Mouse (Mus musculus): ENCODE data around the gene Pde4d. TPM values are rescaled to one million over a fixed set of nuclear protein-coding genes. Genes with fewer than 3 reads are reported as not detected.

Pde4d gene
- polyA plus RNA-seq, 1 experiment from 2014 or later: 14.8 TPM

GRCm38 (mm10) chr13:109500336-109500735, 1050.6 kb downstream of the Pde4d start:
- Histone ChIP-seq H3K4me2 (replicated peaks; ENCODE audit: low read depth, low read length) (no peak overlapping the region), H3K36me3 (ENCODE audit: control insufficient read depth, insufficient read depth, low read length) (no peaks in the 10 kb centered on the region), H3K27me3 (ENCODE audit: control insufficient read depth, insufficient read depth, low read length) (no peaks in the 10 kb centered on the region), H3K4me3 (ENCODE audit: low read length) (no peak overlapping the region), H3K9me3 (ENCODE audit: control insufficient read depth, low read length) (no peaks in the 10 kb centered on the region), H3K9ac (ENCODE audit: low read depth, low read length) (no peak overlapping the region), H3K4me1 (ENCODE audit: control insufficient read depth, insufficient read depth, low read length) (no peaks in the 10 kb centered on the region), H3K27ac (ENCODE audit: low read depth, low read length) (no peak overlapping the region)
- WGBS: 77% methylated on average over 9 of the region's 9 CpGs
- ATAC-seq (ENCODE audit: low FRiP score, low TSS enrichment): no peak

- ATAC-seq (ENCODE audit: low FRiP score, low TSS enrichment): no peak
- WGBS: 75% methylated on average over 7 of the region's 7 CpGs
These were observed 1053.0 kb downstream of the Pde4d start for GRCm38 (mm10) chr13:109502796-109503195.

GRCm38 (mm10) chr13:109506754-109507153, 1057.0 kb downstream of the Pde4d start:
- 70% methylated on average over 7 of the region's 7 CpGs for WGBS

More at GRCm38 (mm10) chr13:109502796-109503195, 1053.0 kb downstream of the Pde4d start:
- Histone ChIP-seq H3K4me2 (replicated peaks; ENCODE audit: low read depth, low read length) (no peak overlapping the region), H3K27ac (ENCODE audit: low read depth, low read length) (no peak overlapping the region), H3K27me3 (ENCODE audit: control insufficient read depth, insufficient read depth, low read length) (no peaks in the 10 kb centered on the region), H3K36me3 (ENCODE audit: control insufficient read depth, insufficient read depth, low read length) (no peaks in the 10 kb centered on the region), H3K9me3 (ENCODE audit: control insufficient read depth, low read length) (no peaks in the 10 kb centered on the region), H3K4me3 (ENCODE audit: low read length) (no peak overlapping the region), H3K9ac (ENCODE audit: low read depth, low read length) (no peak overlapping the region), H3K4me1 (ENCODE audit: control insufficient read depth, insufficient read depth, low read length) (no peaks in the 10 kb centered on the region)

GRCm38 (mm10) chr13:109508472-109508871, 1058.7 kb downstream of the Pde4d start:
- H3K4me1 ChIP-seq (ENCODE audit: control insufficient read depth, insufficient read depth, low read length): no peaks in the 10 kb centered on the region
- no peak for ATAC-seq (ENCODE audit: low FRiP score, low TSS enrichment)
- no peak overlapping the region for H3K27ac ChIP-seq (ENCODE audit: low read depth, low read length)
- no peaks in the 10 kb centered on the region for H3K36me3 ChIP-seq (ENCODE audit: control insufficient read depth, insufficient read depth, low read length)
- H3K9me3 ChIP-seq (ENCODE audit: control insufficient read depth, low read length): no peaks in the 10 kb centered on the region
- H3K4me3 ChIP-seq (ENCODE audit: low read length): no peak overlapping the region
- H3K9ac ChIP-seq (ENCODE audit: low read depth, low read length): no peak overlapping the region
- no peaks in the 10 kb centered on the region for H3K27me3 ChIP-seq (ENCODE audit: control insufficient read depth, insufficient read depth, low read length)
- 73% methylated on average over 4 of the region's 4 CpGs for WGBS
- H3K4me2 ChIP-seq (replicated peaks; ENCODE audit: low read depth, low read length): no peak overlapping the region

More at GRCm38 (mm10) chr13:109506754-109507153, 1057.0 kb downstream of the Pde4d start:
- H3K4me3 ChIP-seq (ENCODE audit: low read length): no peak overlapping the region
- H3K9ac ChIP-seq (ENCODE audit: low read depth, low read length): no peak overlapping the region
- no peak for ATAC-seq (ENCODE audit: low FRiP score, low TSS enrichment)
- no peaks in the 10 kb centered on the region for H3K27me3 ChIP-seq (ENCODE audit: control insufficient read depth, insufficient read depth, low read length)
- no peaks in the 10 kb centered on the region for H3K9me3 ChIP-seq (ENCODE audit: control insufficient read depth, low read length)
- no peak overlapping the region for H3K27ac ChIP-seq (ENCODE audit: low read depth, low read length)
- H3K36me3 ChIP-seq (ENCODE audit: control insufficient read depth, insufficient read depth, low read length): no peaks in the 10 kb centered on the region
- no peak overlapping the region for H3K4me2 ChIP-seq (replicated peaks; ENCODE audit: low read depth, low read length)
- H3K4me1 ChIP-seq (ENCODE audit: control insufficient read depth, insufficient read depth, low read length): no peaks in the 10 kb centered on the region

GRCm38 (mm10) chr13:109518194-109518593, 1068.4 kb downstream of the Pde4d start:
- H3K4me1 ChIP-seq (ENCODE audit: control insufficient read depth, insufficient read depth, low read length): no peaks in the 10 kb centered on the region
- no peaks in the 10 kb centered on the region for H3K27me3 ChIP-seq (ENCODE audit: control insufficient read depth, insufficient read depth, low read length)
- H3K36me3 ChIP-seq (ENCODE audit: control insufficient read depth, insufficient read depth, low read length): no peaks in the 10 kb centered on the region
- no peak overlapping the region for H3K27ac ChIP-seq (ENCODE audit: low read depth, low read length)
- no peak for ATAC-seq (ENCODE audit: low FRiP score, low TSS enrichment)
- H3K4me3 ChIP-seq (ENCODE audit: low read length): no peak overlapping the region
- H3K9ac ChIP-seq (ENCODE audit: low read depth, low read length): no peak overlapping the region
- WGBS: 88% methylated on average over 1 of the region's 1 CpGs
- H3K9me3 ChIP-seq (ENCODE audit: control insufficient read depth, low read length): no peaks in the 10 kb centered on the region
- H3K4me2 ChIP-seq (replicated peaks; ENCODE audit: low read depth, low read length): no peak overlapping the region

GRCm38 (mm10) chr13:109519485-109519884, 1069.7 kb downstream of the Pde4d start:
- 48% methylated on average over 3 of the region's 3 CpGs for WGBS
- Histone ChIP-seq H3K9me3 (ENCODE audit: control insufficient read depth, low read length) (no peaks in the 10 kb centered on the region), H3K36me3 (ENCODE audit: control insufficient read depth, insufficient read depth, low read length) (no peaks in the 10 kb centered on the region), H3K4me3 (ENCODE audit: low read length) (no peak overlapping the region), H3K4me2 (replicated peaks; ENCODE audit: low read depth, low read length) (no peak overlapping the region), H3K4me1 (ENCODE audit: control insufficient read depth, insufficient read depth, low read length) (no peaks in the 10 kb centered on the region), H3K9ac (ENCODE audit: low read depth, low read length) (no peak overlapping the region), H3K27me3 (ENCODE audit: control insufficient read depth, insufficient read depth, low read length) (no peaks in the 10 kb centered on the region), H3K27ac (ENCODE audit: low read depth, low read length) (no peak overlapping the region)
- ATAC-seq (ENCODE audit: low FRiP score, low TSS enrichment): no peak

GRCm38 (mm10) chr13:109519966-109520646, 1070.4 kb downstream of the Pde4d start:
- H3K9me3 ChIP-seq (ENCODE audit: control insufficient read depth, low read length): no peaks in the 10 kb centered on the region
- no peak for ATAC-seq (ENCODE audit: low FRiP score, low TSS enrichment)
- H3K9ac ChIP-seq (ENCODE audit: low read depth, low read length): no peak overlapping the region
- no peaks in the 10 kb centered on the region for H3K27me3 ChIP-seq (ENCODE audit: control insufficient read depth, insufficient read depth, low read length)
- H3K4me1 ChIP-seq (ENCODE audit: control insufficient read depth, insufficient read depth, low read length): no peaks in the 10 kb centered on the region
- WGBS: 88% methylated on average over 2 of the region's 2 CpGs
- no peak overlapping the region for H3K27ac ChIP-seq (ENCODE audit: low read depth, low read length)
- H3K4me3 ChIP-seq (ENCODE audit: low read length): no peak overlapping the region
- no peak overlapping the region for H3K4me2 ChIP-seq (replicated peaks; ENCODE audit: low read depth, low read length)
- H3K36me3 ChIP-seq (ENCODE audit: control insufficient read depth, insufficient read depth, low read length): no peaks in the 10 kb centered on the region

- Histone ChIP-seq H3K4me1 (ENCODE audit: control insufficient read depth, insufficient read depth, low read length) (no peaks in the 10 kb centered on the region), H3K27ac (ENCODE audit: low read depth, low read length) (no peak overlapping the region), H3K9ac (ENCODE audit: low read depth, low read length) (no peak overlapping the region), H3K9me3 (ENCODE audit: control insufficient read depth, low read length) (no peaks in the 10 kb centered on the region), H3K4me2 (replicated peaks; ENCODE audit: low read depth, low read length) (no peak overlapping the region), H3K36me3 (ENCODE audit: control insufficient read depth, insufficient read depth, low read length) (no peaks in the 10 kb centered on the region), H3K4me3 (ENCODE audit: low read length) (no peak overlapping the region), H3K27me3 (ENCODE audit: control insufficient read depth, insufficient read depth, low read length) (no peaks in the 10 kb centered on the region)
- WGBS: 71% methylated on average over 3 of the region's 3 CpGs
- no peak for ATAC-seq (ENCODE audit: low FRiP score, low TSS enrichment)
These were observed 1084.2 kb downstream of the Pde4d start for GRCm38 (mm10) chr13:109533838-109534523.

GRCm38 (mm10) chr13:109534709-109535284, 1085.0 kb downstream of the Pde4d start:
- WGBS: 60% methylated on average over 5 of the region's 5 CpGs
- H3K4me2 ChIP-seq (replicated peaks; ENCODE audit: low read depth, low read length): no peak overlapping the region
- H3K27ac ChIP-seq (ENCODE audit: low read depth, low read length): no peak overlapping the region
- no peaks in the 10 kb centered on the region for H3K36me3 ChIP-seq (ENCODE audit: control insufficient read depth, insufficient read depth, low read length)
- H3K4me1 ChIP-seq (ENCODE audit: control insufficient read depth, insufficient read depth, low read length): no peaks in the 10 kb centered on the region
- no peak overlapping the region for H3K4me3 ChIP-seq (ENCODE audit: low read length)
- no peak for ATAC-seq (ENCODE audit: low FRiP score, low TSS enrichment)
- no peaks in the 10 kb centered on the region for H3K9me3 ChIP-seq (ENCODE audit: control insufficient read depth, low read length)
- H3K9ac ChIP-seq (ENCODE audit: low read depth, low read length): no peak overlapping the region
- H3K27me3 ChIP-seq (ENCODE audit: control insufficient read depth, insufficient read depth, low read length): no peaks in the 10 kb centered on the region

All from kidney, embryonic 14.5 days (tissue).